Mouse (Mus musculus): Measurements from ENCODE around the gene Gpr63. TPM values are rescaled to one million over a fixed set of nuclear protein-coding genes. Genes with fewer than 3 reads are reported as not detected.
"Not testable (repeated sequence)": the region's sequence is repeated elsewhere in the genome, so short reads cannot be mapped to it uniquely, and the experiment has no call there.

Gpr63 gene
- polyA plus RNA-seq, 1 experiment = 0.25 TPM

GRCm38 (mm10) chr4:25028252-25028651, 62.0 kb downstream of the Gpr63 start:
- Histone ChIP-seq H3K4me1 (ENCODE audit: control insufficient read depth, insufficient read depth, low read length) (no peaks in the 10 kb centered on the region), H3K36me3 (ENCODE audit: control insufficient read depth, insufficient read depth, low read length) (no peaks in the 10 kb centered on the region), H3K27me3 (ENCODE audit: control insufficient read depth, insufficient read depth, low read length) (no peaks in the 10 kb centered on the region), H3K4me3 (ENCODE audit: control insufficient read depth, low read depth, low read length) (no peak overlapping the region), H3K27ac (ENCODE audit: control insufficient read depth, insufficient read depth, low read depth, low read length) (no peak overlapping the region)
- TF ChIP-seq CTCF (IDR thresholded peaks at IDR 0.05; ENCODE audit: control insufficient read depth, insufficient read depth, insufficient replicate concordance, low read depth, low read length) = no peak
- no peak for TF ChIP-seq POLR2A (IDR thresholded peaks at IDR 0.05; ENCODE audit: control insufficient read depth, low read depth, low read length)

- TF ChIP-seq POLR2A (IDR thresholded peaks at IDR 0.05; ENCODE audit: control insufficient read depth, low read depth, low read length) = no peak
- no peak for TF ChIP-seq CTCF (IDR thresholded peaks at IDR 0.05; ENCODE audit: control insufficient read depth, insufficient read depth, insufficient replicate concordance, low read depth, low read length)
- Histone ChIP-seq H3K4me1 (ENCODE audit: control insufficient read depth, insufficient read depth, low read length) (no peaks in the 10 kb centered on the region), H3K27me3 (ENCODE audit: control insufficient read depth, insufficient read depth, low read length) (no peaks in the 10 kb centered on the region), H3K36me3 (ENCODE audit: control insufficient read depth, insufficient read depth, low read length) (no peaks in the 10 kb centered on the region), H3K27ac (ENCODE audit: control insufficient read depth, insufficient read depth, low read depth, low read length) (no peak overlapping the region), H3K4me3 (ENCODE audit: control insufficient read depth, low read depth, low read length) (no peak overlapping the region)
These were observed 62.5 kb downstream of the Gpr63 start for GRCm38 (mm10) chr4:25028752-25029151.

GRCm38 (mm10) chr4:25029875-25030274, 63.7 kb downstream of the Gpr63 start:
- Histone ChIP-seq H3K36me3 (ENCODE audit: control insufficient read depth, insufficient read depth, low read length) (no peaks in the 10 kb centered on the region), H3K4me1 (ENCODE audit: control insufficient read depth, insufficient read depth, low read length) (no peaks in the 10 kb centered on the region), H3K27ac (ENCODE audit: control insufficient read depth, insufficient read depth, low read depth, low read length) (no peak overlapping the region), H3K4me3 (ENCODE audit: control insufficient read depth, low read depth, low read length) (no peak overlapping the region), H3K27me3 (ENCODE audit: control insufficient read depth, insufficient read depth, low read length) (no peaks in the 10 kb centered on the region)
- TF ChIP-seq CTCF (IDR thresholded peaks at IDR 0.05; ENCODE audit: control insufficient read depth, insufficient read depth, insufficient replicate concordance, low read depth, low read length) (no peak), POLR2A (IDR thresholded peaks at IDR 0.05; ENCODE audit: control insufficient read depth, low read depth, low read length) (no peak)

GRCm38 (mm10) chr4:25035158-25035791, 69.1 kb downstream of the Gpr63 start:
- Histone ChIP-seq H3K4me3 (ENCODE audit: control insufficient read depth, low read depth, low read length) (no peak overlapping the region), H3K27me3 (ENCODE audit: control insufficient read depth, insufficient read depth, low read length) (no peaks in the 10 kb centered on the region), H3K4me1 (ENCODE audit: control insufficient read depth, insufficient read depth, low read length) (no peaks in the 10 kb centered on the region), H3K36me3 (ENCODE audit: control insufficient read depth, insufficient read depth, low read length) (no peaks in the 10 kb centered on the region), H3K27ac (ENCODE audit: control insufficient read depth, insufficient read depth, low read depth, low read length) (no peak overlapping the region)
- no peak; the same call in 1 of the 2 replicates for TF ChIP-seq CTCF (IDR thresholded peaks at IDR 0.05; ENCODE audit: control insufficient read depth, insufficient read depth, insufficient replicate concordance, low read depth, low read length)
- TF ChIP-seq POLR2A (IDR thresholded peaks at IDR 0.05; ENCODE audit: control insufficient read depth, low read depth, low read length) = no peak

GRCm38 (mm10) chr4:25035806-25036205, 69.6 kb downstream of the Gpr63 start:
- H3K36me3 ChIP-seq (ENCODE audit: control insufficient read depth, insufficient read depth, low read length) = no peaks in the 10 kb centered on the region
- H3K4me1 ChIP-seq (ENCODE audit: control insufficient read depth, insufficient read depth, low read length) = no peaks in the 10 kb centered on the region
- TF ChIP-seq POLR2A (IDR thresholded peaks at IDR 0.05; ENCODE audit: control insufficient read depth, low read depth, low read length) (no peak), CTCF (IDR thresholded peaks at IDR 0.05; ENCODE audit: control insufficient read depth, insufficient read depth, insufficient replicate concordance, low read depth, low read length) (no peak)
- no peak overlapping the region for H3K27ac ChIP-seq (ENCODE audit: control insufficient read depth, insufficient read depth, low read depth, low read length)
- H3K27me3 ChIP-seq (ENCODE audit: control insufficient read depth, insufficient read depth, low read length) = no peaks in the 10 kb centered on the region
- H3K4me3 ChIP-seq (ENCODE audit: control insufficient read depth, low read depth, low read length) = no peak overlapping the region

- Histone ChIP-seq H3K27me3 (ENCODE audit: control insufficient read depth, insufficient read depth, low read length) (no peaks in the 10 kb centered on the region), H3K36me3 (ENCODE audit: control insufficient read depth, insufficient read depth, low read length) (no peaks in the 10 kb centered on the region), H3K4me3 (ENCODE audit: control insufficient read depth, low read depth, low read length) (no peak overlapping the region), H3K27ac (ENCODE audit: control insufficient read depth, insufficient read depth, low read depth, low read length) (no peak overlapping the region), H3K4me1 (ENCODE audit: control insufficient read depth, insufficient read depth, low read length) (no peaks in the 10 kb centered on the region)
- TF ChIP-seq CTCF (IDR thresholded peaks at IDR 0.05; ENCODE audit: control insufficient read depth, insufficient read depth, insufficient replicate concordance, low read depth, low read length) (no peak), POLR2A (IDR thresholded peaks at IDR 0.05; ENCODE audit: control insufficient read depth, low read depth, low read length) (no peak)
These were observed 71.1 kb downstream of the Gpr63 start for GRCm38 (mm10) chr4:25037260-25037659.

GRCm38 (mm10) chr4:25055541-25055940, 89.3 kb downstream of the Gpr63 start:
- not testable (repeated sequence) for H3K36me3 ChIP-seq (ENCODE audit: control insufficient read depth, insufficient read depth, low read length)

More at GRCm38 (mm10) chr4:25055541-25055940, 89.3 kb downstream of the Gpr63 start:
- not testable (repeated sequence) for H3K4me3 ChIP-seq (ENCODE audit: control insufficient read depth, low read depth, low read length); H3K27ac ChIP-seq (ENCODE audit: control insufficient read depth, insufficient read depth, low read depth, low read length); H3K27me3 ChIP-seq (ENCODE audit: control insufficient read depth, insufficient read depth, low read length); H3K4me1 ChIP-seq (ENCODE audit: control insufficient read depth, insufficient read depth, low read length)

Other genes starting within 250 kb of the Gpr63 start
- 2.4 and 3.5 TPM in 2 replicates for gene Klhl32, start 115.3 kb upstream of the Gpr63 start, polyA plus RNA-seq (2012; rRNA removed)
- gene Ndufaf4, start 68.3 kb upstream of the Gpr63 start, polyA plus RNA-seq (2012; rRNA removed) = 0.85 and 0.95 TPM in 2 replicates

Measured in testis, adult 2 months (tissue).